Mouse (Mus musculus): ENCODE data around the gene Slc48a1.

DNA sequence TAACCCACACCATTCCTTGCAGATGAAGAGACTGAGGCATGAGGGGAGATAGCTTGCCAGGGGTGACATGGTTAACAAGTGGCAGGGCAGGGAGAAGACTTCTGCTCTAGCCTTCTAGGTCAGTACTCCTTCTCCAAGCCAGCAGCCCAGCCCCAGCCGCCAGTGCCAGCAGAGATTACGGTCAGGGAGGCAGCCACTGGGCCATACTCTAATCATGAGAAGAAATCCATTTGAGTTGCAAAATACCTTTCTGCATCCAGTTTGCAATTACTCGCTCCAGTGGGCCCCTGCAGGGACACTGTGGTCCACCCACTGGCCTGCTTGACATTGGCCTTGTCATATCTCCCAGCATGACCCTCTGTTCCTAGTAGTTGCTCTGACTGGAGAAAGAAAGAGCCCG, 60.1 kb downstream of the Slc48a1 start:
- TF ChIP-seq CTCF (conservative IDR thresholded peaks at IDR 0.05; ENCODE audit: low read length) (no peak), NANOG (IDR thresholded peaks at IDR 0.05; ENCODE audit: borderline replicate concordance, low read length) (no peak)
